Mouse (Mus musculus) testis, adult 2 months (tissue): Measurements from ENCODE around the gene Cuedc1. TPM values are rescaled to one million over a fixed set of nuclear protein-coding genes. Genes with fewer than 3 reads are reported as not detected.

Experiments
- H3K27ac ChIP-seq: fragments of 200-500 bp; 2 replicates; pipeline ENCODE4 v1.5.1; 2012; ENCODE audit warnings: low read depth, low read length; ENCODE audit not compliant: control insufficient read depth, insufficient read depth
- H3K27me3 ChIP-seq: fragments of 200-500 bp; 2 replicates; pipeline ENCODE4 v1.6.1; 2012; ENCODE audit warnings: mild to moderate bottlenecking, low read length, moderate library complexity; ENCODE audit not compliant: control insufficient read depth, insufficient read depth
- H3K36me3 ChIP-seq: fragments of 200-500 bp; 2 replicates; pipeline ENCODE4 v1.6.1; 2012; ENCODE audit warnings: mild to moderate bottlenecking, low read length; ENCODE audit not compliant: control insufficient read depth, insufficient read depth
- H3K4me1 ChIP-seq: fragments of 200-500 bp; 2 replicates; pipeline ENCODE4 v1.6.1; 2012; ENCODE audit warnings: low read length; ENCODE audit not compliant: control insufficient read depth, insufficient read depth
- H3K4me3 ChIP-seq: fragments of 200-500 bp; 2 replicates; pipeline ENCODE4 v1.5.1; 2012; ENCODE audit warnings: low read depth, mild to moderate bottlenecking, low read length, moderate library complexity, mixed read lengths; ENCODE audit not compliant: control insufficient read depth
- CTCF ChIP-seq: fragments of 200-500 bp; IDR thresholded peaks from 2 replicates; pipeline ENCODE4 v1.5.1; 2012; ENCODE audit warnings: low read depth, mild to moderate bottlenecking, inconsistent platforms, low read length, moderate library complexity; ENCODE audit not compliant: control insufficient read depth, insufficient read depth, insufficient replicate concordance
- POLR2A ChIP-seq: fragments of 200-500 bp; IDR thresholded peaks from 2 replicates; pipeline ENCODE4 v1.6.1; 2012; ENCODE audit warnings: low read depth, mild to moderate bottlenecking, inconsistent platforms, low read length, moderate library complexity; ENCODE audit not compliant: control insufficient read depth
- polyA plus RNA-seq: library from polyadenylated mRNA; depleted of rRNA; stranded (reverse); fragments of >200 nt; gene quantifications from 2 replicates; pipeline ENCODE4 v1.2.3, GENCODE M21; 2012; rRNA removed

The Cuedc1 gene
- polyA plus RNA-seq, 1 experiment = 1.9 TPM

- Histone ChIP-seq H3K4me3 (no peak overlapping the region), H3K27me3 (no peaks in the 10 kb centered on the region), H3K27ac (no peak overlapping the region), H3K36me3 (no peaks in the 10 kb centered on the region), H3K4me1 (no peaks in the 10 kb centered on the region)
- no peak for TF ChIP-seq POLR2A
- TF ChIP-seq CTCF = no peak
These were observed 143.8 kb downstream of the Cuedc1 start for GRCm38 (mm10) chr11:88241468-88242301.

Other genes starting within 250 kb of the Cuedc1 start
- gene Mks1, start 244.8 kb upstream of the Cuedc1 start, polyA plus RNA-seq = 19.0 and 20.6 TPM in 2 replicates
- gene Epx, start 222.5 kb upstream of the Cuedc1 start, polyA plus RNA-seq = 0.05 TPM in 1 of 2 replicates, not detected in the other
- gene Olfr462, start 205.8 kb upstream of the Cuedc1 start, polyA plus RNA-seq = not detected in 2 replicates
- not detected in 2 replicates for gene Olfr463, start 200.7 kb upstream of the Cuedc1 start, polyA plus RNA-seq
- gene Olfr464, start 177.1 kb upstream of the Cuedc1 start, polyA plus RNA-seq = not detected in 2 replicates
- 217 and 218 TPM in 2 replicates for gene Dynll2, start 110.5 kb upstream of the Cuedc1 start, polyA plus RNA-seq
- gene Srsf1, start 50.7 kb upstream of the Cuedc1 start, polyA plus RNA-seq = 68.5 and 95.9 TPM in 2 replicates
- gene Vezf1, start 29.8 kb upstream of the Cuedc1 start, polyA plus RNA-seq = 4.1 and 4.4 TPM in 2 replicates
- gene Mrps23, start 106.3 kb downstream of the Cuedc1 start, polyA plus RNA-seq = 29.8 and 46.7 TPM in 2 replicates
- gene Ccdc182, start 196.0 kb downstream of the Cuedc1 start, polyA plus RNA-seq = 33.9 and 38.2 TPM in 2 replicates